Comparison of ENCODE assay signal across 20 mouse cellular contexts in genomic region chr19:26859195-26859570, GRCm38 (mm10). TPM values are rescaled to one million over a fixed set of nuclear protein-coding genes. Genes with fewer than 3 reads are reported as not detected.
DNase-seq lines count a peak whose midpoint lies in the region; ATAC-seq and TF ChIP-seq lines count a peak whose summit lies in the region.
"Had no signal": no experiment of that assay in that cellular context is flagged by ENCODE, and none has a peak within 500 bp of the region (broad histone marks: within the 10 kb centered on the region; RNA-seq: fewer than 3 reads in every experiment).

No protein-coding gene starts in this region.

- 83% methylated on average over 5 of the region's 5 CpGs for WGBS in heart, embryonic 10.5 days
- WGBS in neural tube, embryonic 13.5 days: 59% methylated on average over 5 of the region's 5 CpGs
- WGBS in hindbrain, postnatal 0 days: 51% methylated on average over 5 of the region's 5 CpGs
- WGBS in liver, embryonic 12.5 days (ENCODE audit: insufficient replicate concordance): 79% methylated on average over 5 of the region's 5 CpGs
- WGBS in heart, adult 2 months: 52% methylated on average over 5 of the region's 5 CpGs

- no peak overlapping the region for H3K27ac ChIP-seq in heart, embryonic 10.5 days
- peak overlapping the region; percentile 59 for H3K27ac ChIP-seq in neural tube, embryonic 13.5 days (replicated peaks)
- H3K27ac ChIP-seq in hindbrain, postnatal 0 days: no peak overlapping the region; the same call in 1 of the 2 replicates
- H3K27ac ChIP-seq in liver, embryonic 12.5 days: no peak overlapping the region
- no peak overlapping the region for H3K27ac ChIP-seq in heart, adult 2 months
- H3K27ac ChIP-seq: heart, embryonic 13.5 days; macrophage had no signal

- H3K9ac ChIP-seq in neural tube, embryonic 13.5 days: no peak overlapping the region
- no peak overlapping the region for H3K9ac ChIP-seq in hindbrain, postnatal 0 days (replicated peaks; ENCODE audit: low read length)
- no peak overlapping the region for H3K9ac ChIP-seq in liver, embryonic 12.5 days
- no peak overlapping the region for H3K9ac ChIP-seq in heart, adult 2 months (ENCODE audit: low read depth, low read length)
- H3K9ac ChIP-seq: heart, embryonic 13.5 days had no signal

- TF ChIP-seq CTCF in hindbrain, postnatal 0 days (IDR thresholded peaks at IDR 0.05; ENCODE audit: low read depth): no peak
- no peak for TF ChIP-seq CTCF in heart, adult 2 months (IDR thresholded peaks at IDR 0.05)

- no peak for ATAC-seq in neural tube, embryonic 13.5 days (ENCODE audit: low read depth)
- 0 out of 2 replicates have a peak, but pooled peaks have one; percentile 35 for ATAC-seq in hindbrain, postnatal 0 days
- no peak for ATAC-seq in liver, embryonic 12.5 days
- ATAC-seq: Patski had no signal

- 0 out of 2 replicates have a peak, but pooled peaks cover 3% of the 10 kb centered on the region for H3K4me1 ChIP-seq in heart, embryonic 10.5 days
- H3K4me1 ChIP-seq in neural tube, embryonic 13.5 days (replicated peaks): peaks cover 14% of the 10 kb centered on the region
- peaks cover 12% of the 10 kb centered on the region; the same call in 1 of the 2 replicates for H3K4me1 ChIP-seq in hindbrain, postnatal 0 days (ENCODE audit: insufficient read depth, low read length)
- no peaks in the 10 kb centered on the region for H3K4me1 ChIP-seq in liver, embryonic 12.5 days
- no peaks in the 10 kb centered on the region for H3K4me1 ChIP-seq in heart, adult 2 months (ENCODE audit: control insufficient read depth, insufficient read depth, low read length)

- no peaks in the 10 kb centered on the region for H3K79me2 ChIP-seq in heart, adult 2 months (replicated peaks; ENCODE audit: control insufficient read depth, insufficient read depth, low read length)

- TF ChIP-seq EP300 in heart, adult 2 months (IDR thresholded peaks at IDR 0.05; ENCODE audit: insufficient read depth, low read depth, low read length): no peak

- no peak for TF ChIP-seq POLR2A in heart, adult 2 months (IDR thresholded peaks at IDR 0.05; ENCODE audit: insufficient read depth, low read depth, low read length)

- H3K27me3 ChIP-seq in heart, embryonic 10.5 days (ENCODE audit: insufficient read depth, poor library complexity, severe bottlenecking): no peaks in the 10 kb centered on the region
- H3K27me3 ChIP-seq in neural tube, embryonic 13.5 days: no peaks in the 10 kb centered on the region
- no peaks in the 10 kb centered on the region for H3K27me3 ChIP-seq in hindbrain, postnatal 0 days (ENCODE audit: insufficient read depth, low read length)
- no peaks in the 10 kb centered on the region for H3K27me3 ChIP-seq in liver, embryonic 12.5 days (replicated peaks)
- no peaks in the 10 kb centered on the region for H3K27me3 ChIP-seq in heart, adult 2 months (ENCODE audit: control insufficient read depth, insufficient read depth, low read length)
- H3K27me3 ChIP-seq: heart, embryonic 13.5 days; Patski had no signal

- no peak overlapping the region for H3K4me2 ChIP-seq in neural tube, embryonic 13.5 days
- H3K4me2 ChIP-seq in hindbrain, postnatal 0 days (ENCODE audit: low read depth, low read length): no peak overlapping the region
- no peak overlapping the region for H3K4me2 ChIP-seq in liver, embryonic 12.5 days
- H3K4me2 ChIP-seq: heart, embryonic 13.5 days had no signal

- H3K4me3 ChIP-seq in heart, embryonic 10.5 days: no peak overlapping the region
- no peak overlapping the region for H3K4me3 ChIP-seq in neural tube, embryonic 13.5 days
- H3K4me3 ChIP-seq in hindbrain, postnatal 0 days (ENCODE audit: low read length): no peak overlapping the region
- H3K4me3 ChIP-seq in liver, embryonic 12.5 days: no peak overlapping the region
- no peak overlapping the region; the same call in 1 of the 2 replicates for H3K4me3 ChIP-seq in heart, adult 2 months
- H3K4me3 ChIP-seq: heart, embryonic 13.5 days had no signal

- intact Hi-C loops in heart, adult 2 months (cut with DNase I): no loop called here

- H3K9me3 ChIP-seq in heart, embryonic 10.5 days: no peaks in the 10 kb centered on the region
- no peaks in the 10 kb centered on the region for H3K9me3 ChIP-seq in neural tube, embryonic 13.5 days
- H3K9me3 ChIP-seq in hindbrain, postnatal 0 days (ENCODE audit: low read length): no peaks in the 10 kb centered on the region
- H3K9me3 ChIP-seq in liver, embryonic 12.5 days (replicated peaks): no peaks in the 10 kb centered on the region
- H3K9me3 ChIP-seq: heart, embryonic 13.5 days had no signal

- peak; percentile 61 for DNase-seq in heart, embryonic 10.5 days (ENCODE audit: low spot score)
- DNase-seq in heart, adult 8-10 months (ENCODE audit: low spot score): no peak
- DNase-seq in neural tube, embryonic 10.5 days (ENCODE audit: extremely low spot score, low spot score): no peak
- DNase-seq in hindbrain, postnatal 0 days (ENCODE audit: low spot score): no peak
- DNase-seq in gastrocnemius, adult 8-10 months (ENCODE audit: low spot score in 2 of 2): no peak
- DNase-seq in heart, adult 2 months: no peak
- DNase-seq: B cell, adult 2 months; cerebellum, adult 18-20 months; gastrocnemius, postnatal 25 days; kidney, postnatal 14 days; liver; lung, adult 2 months had no signal

- no peaks in the 10 kb centered on the region for H3K36me3 ChIP-seq in heart, embryonic 10.5 days
- no peaks in the 10 kb centered on the region for H3K36me3 ChIP-seq in neural tube, embryonic 13.5 days
- H3K36me3 ChIP-seq in hindbrain, postnatal 0 days (ENCODE audit: insufficient read depth, low read length): no peaks in the 10 kb centered on the region
- no peaks in the 10 kb centered on the region for H3K36me3 ChIP-seq in liver, embryonic 12.5 days
- no peaks in the 10 kb centered on the region for H3K36me3 ChIP-seq in heart, adult 2 months (ENCODE audit: control insufficient read depth, insufficient read depth, low read length)
- H3K36me3 ChIP-seq: heart, embryonic 13.5 days had no signal

RNA-seq across cellular contexts. Expression of gene Gm815, which starts 26.5 kb away (rescaled TPM):
- not detected in 2 replicates for polyA plus RNA-seq in heart, embryonic 10.5 days (2016; fragmentation: Nextera tagmentation; extraction: Ambion mirVana)
- total RNA-seq in heart, adult 8-10 months (2022): not detected
- not detected in 2 replicates for polyA plus RNA-seq in neural tube, embryonic 13.5 days (2015; fragmentation: Nextera tagmentation; extraction: Ambion mirVana)
- not detected in 2 replicates for total RNA-seq in hindbrain, postnatal 0 days (2014; rRNA removed)
- not detected in 2 replicates for polyA plus RNA-seq in hindbrain, postnatal 0 days (2015; fragmentation: Nextera tagmentation; extraction: Ambion mirVana)
- not detected in 2 replicates for polyA plus RNA-seq in liver, embryonic 12.5 days (2016; fragmentation: Nextera tagmentation; extraction: Ambion mirVana)
- total RNA-seq in gastrocnemius, adult 8-10 months (2022): not detected
- total RNA-seq in heart, adult 2 months (2021): not detected
- not detected in 2 replicates for polyA plus RNA-seq in heart, adult 2 months (2012; rRNA removed)
- total RNA-seq: gastrocnemius, postnatal 25 days; layer of hippocampus, postnatal 14 days; left cerebral cortex, postnatal 14 days had no signal
- polyA plus RNA-seq: embryonic facial prominence, embryonic 11.5 days; heart, embryonic 13.5 days; lung, adult 2 months; macrophage; Patski had no signal
